Mouse (Mus musculus) CH12.LX (cell line): ENCODE results near the gene Pikfyve. TPM values are rescaled to one million over a fixed set of nuclear protein-coding genes. Genes with fewer than 3 reads are reported as not detected.

Source experiments
- DNase-seq: peaks from one replicate; pipeline ENCODE4 v3.0.0-alpha.2; 2013; ENCODE audit errors: extremely low read depth
- H3K27ac ChIP-seq: 2 replicates; pipeline ENCODE4 v1.5.1; 2012; ENCODE audit warnings: low read depth, mild to moderate bottlenecking, control low read depth, moderate library complexity; ENCODE audit not compliant: insufficient read depth
- H3K27me3 ChIP-seq: replicated peaks from 2 replicates; pipeline ENCODE3; 2012; ENCODE audit warnings: inconsistent platforms
- H3K36me3 ChIP-seq, 2 experiments: replicated peaks in 1 of 2; 2 replicates each; pipeline versions ENCODE3 to v1.6.1; 2012; ENCODE audit warnings: inconsistent platforms in 1 of 2, low read length in 1 of 2, mild to moderate bottlenecking in 1 of 2, mixed read lengths in 1 of 2, moderate library complexity in 1 of 2; ENCODE audit not compliant: control insufficient read depth in 1 of 2, insufficient read depth in 1 of 2
- H3K4me1 ChIP-seq, 2 experiments: 2 replicates each; pipeline ENCODE4 v1.6.1; 2012; ENCODE audit warnings: inconsistent platforms in 1 of 2, moderate library complexity in 1 of 2; ENCODE audit not compliant: insufficient read depth in 2 of 2, control insufficient read depth in 1 of 2
- H3K4me2 ChIP-seq: 2 replicates; pipeline ENCODE4 v1.6.1; 2012; ENCODE audit warnings: low read depth, mild to moderate bottlenecking, control low read depth; ENCODE audit not compliant: poor library complexity, insufficient read depth, severe bottlenecking
- H3K4me3 ChIP-seq, 3 experiments: fragments of 150-350 bp in 1 of 3; sonication (generic) in 1 of 3; replicated peaks in 1 of 3; 2 replicates each; pipeline versions ENCODE3 to v1.5.1; 2011 to 2012; ENCODE audit warnings: low read depth in 2 of 3, low read length in 2 of 3, mild to moderate bottlenecking in 2 of 3, moderate library complexity in 2 of 3, control low read depth in 1 of 3, improper control_type of control experiment in 1 of 3, inconsistent platforms in 1 of 3, mixed read lengths in 1 of 3; ENCODE audit not compliant: poor library complexity in 1 of 3
- H3K79me2 ChIP-seq: replicated peaks from 2 replicates; pipeline ENCODE4 v1.6.1; 2012; ENCODE audit warnings: mild to moderate bottlenecking, moderate library complexity; ENCODE audit not compliant: control insufficient read depth, poor library complexity, insufficient read depth, severe bottlenecking; ENCODE audit errors: extremely low read depth
- H3K9ac ChIP-seq: 2 replicates; pipeline ENCODE4 v1.6.1; 2012; ENCODE audit warnings: low read depth, mild to moderate bottlenecking, control low read depth, moderate library complexity; ENCODE audit not compliant: insufficient read depth
- H3K9me3 ChIP-seq: replicated peaks from 2 replicates; pipeline ENCODE3; 2012; ENCODE audit warnings: low read length, inconsistent platforms, mixed read lengths
- CHD1 ChIP-seq: IDR thresholded peaks from 2 replicates; pipeline ENCODE4 v1.6.1; 2012; ENCODE audit warnings: low read depth, low read length, improper control_type of control experiment, inconsistent platforms
- CHD2 ChIP-seq: IDR thresholded peaks from 2 replicates; pipeline ENCODE4 v1.6.1; 2011; ENCODE audit warnings: low read length, improper control_type of control experiment
- CTCF ChIP-seq, 2 experiments: IDR thresholded peaks in 1 of 2; conservative IDR thresholded peaks in 1 of 2; 2 replicates each; pipeline ENCODE4 v1.5.1; 2011 to 2012; ENCODE audit warnings: low read depth in 2 of 2, low read length in 2 of 2, improper control_type of control experiment in 1 of 2, inconsistent platforms in 1 of 2, mild to moderate bottlenecking in 1 of 2, moderate library complexity in 1 of 2
- ELF1 ChIP-seq: IDR thresholded peaks from 2 replicates; pipeline ENCODE4 v1.6.1; 2014; ENCODE audit warnings: low read depth, mild to moderate bottlenecking, inconsistent platforms, low read length, improper control_type of control experiment
- HCFC1 ChIP-seq: IDR thresholded peaks from 2 replicates; pipeline ENCODE4 v1.6.1; 2012; ENCODE audit warnings: low read depth, mild to moderate bottlenecking, inconsistent platforms, low read length, improper control_type of control experiment
- MAZ ChIP-seq: IDR thresholded peaks from 2 replicates; pipeline ENCODE4 v1.6.1; 2012; ENCODE audit warnings: low read depth, mild to moderate bottlenecking, inconsistent platforms, low read length, improper control_type of control experiment, moderate library complexity
- MEF2A ChIP-seq: IDR thresholded peaks from 2 replicates; pipeline ENCODE4 v1.6.1; 2014; ENCODE audit warnings: low read depth, mild to moderate bottlenecking, inconsistent platforms, low read length, improper control_type of control experiment, borderline replicate concordance
- NELFE ChIP-seq: IDR thresholded peaks from 2 replicates; pipeline ENCODE4 v1.6.1; 2011; ENCODE audit warnings: low read depth, low read length, improper control_type of control experiment
- RAD21 ChIP-seq: IDR thresholded peaks from 2 replicates; pipeline ENCODE4 v1.6.1; 2011; ENCODE audit warnings: low read depth, mild to moderate bottlenecking, low read length, improper control_type of control experiment, moderate library complexity
- SIN3A ChIP-seq: IDR thresholded peaks from 2 replicates; pipeline ENCODE4 v1.6.1; 2012; ENCODE audit warnings: low read length, improper control_type of control experiment, inconsistent platforms
- TCF12 ChIP-seq: IDR thresholded peaks from 2 replicates; pipeline ENCODE4 v1.6.1; 2014; ENCODE audit warnings: low read depth, mild to moderate bottlenecking, inconsistent platforms, low read length, improper control_type of control experiment
- UBTF ChIP-seq: IDR thresholded peaks from 2 replicates; pipeline ENCODE4 v1.6.1; 2012; ENCODE audit warnings: low read depth, mild to moderate bottlenecking, inconsistent platforms, low read length, improper control_type of control experiment, moderate library complexity
- USF2 ChIP-seq: conservative IDR thresholded peaks from 2 replicates; pipeline ENCODE4 v1.6.1; 2011; ENCODE audit warnings: low read depth, low read length, improper control_type of control experiment
- ZNF384 ChIP-seq: IDR thresholded peaks from 2 replicates; pipeline ENCODE4 v1.6.1; 2012; ENCODE audit warnings: low read depth, low read length, improper control_type of control experiment, inconsistent platforms
- dilution Hi-C: fragments of 300-500 bp; cut with MboI; formaldehyde crosslinking; loops from 2 replicates; pipeline ENCODE4 v1.14.3; 2020; ENCODE audit warnings: low sequenced_read_pairs; ENCODE audit not compliant: extremely low pct_unique_long_range_greater_than_20kb, extremely low pct_ligation_motif_present
- in situ Hi-C: fragments of 300-500 bp; cut with MboI; formaldehyde crosslinking; loops from 3 replicates; pipeline ENCODE4 v1.14.3; 2019; ENCODE audit warnings: low sequenced_read_pairs, low pct_ligation_motif_present, low pct_unique_long_range_greater_than_20kb, mixed read lengths
- polyA plus RNA-seq: library from polyadenylated mRNA; unstranded; fragments of >175 nt; gene quantifications from 2 replicates; pipeline ENCODE4 v1.2.1, GENCODE M21; 2012; ENCODE audit warnings: low read depth; ENCODE audit not compliant: insufficient read length
- total RNA-seq, 2 experiments: library from RNA; depleted of rRNA; stranded (reverse); fragments of 300-350 nt in 1 of 2; fragments of >200 nt in 1 of 2; gene quantifications; 2 replicates each; pipeline ENCODE4 v1.2.3; 2012 to 2014

Gene Pikfyve
- total and polyA plus RNA-seq, 3 experiments = 12.6 to 25.5 (median 14.5) TPM

- Histone ChIP-seq H3K9me3 (no peaks in the 10 kb centered on the region), H3K9ac (no peak overlapping the region), H3K27ac (no peak overlapping the region), H3K36me3 (no peaks in the 10 kb centered on the region), H3K79me2 (no peaks in the 10 kb centered on the region), H3K4me3 (no peak overlapping the region), H3K27me3 (no peaks in the 10 kb centered on the region), H3K4me2 (no peak overlapping the region), H3K4me1 (no peaks in the 10 kb centered on the region)
- in situ Hi-C loops = no loop called here
- TF ChIP-seq MAZ (no peak), UBTF (no peak), CHD2 (no peak)
- DNase-seq = no peak
- dilution Hi-C loops = no loop called here
Measured at GRCm38 (mm10) chr1:65137560-65137959, 48.9 kb upstream of the Pikfyve start.

- no peak for TF ChIP-seq USF2
- no peak for TF ChIP-seq ELF1
- TF ChIP-seq MEF2A = no peak
- TF ChIP-seq CHD2 = no peak
- no peak for TF ChIP-seq TCF12
- no peak for TF ChIP-seq NELFE
- TF ChIP-seq ZNF384 = no peak
- no peak for TF ChIP-seq CTCF (conservative IDR thresholded peaks at IDR 0.05 in 1 of 2, IDR thresholded peaks at IDR 0.05 in 1 of 2; ENCODE audit: low read depth in 2 of 2, low read length in 2 of 2)
- TF ChIP-seq CHD1 = no peak
- no peak for TF ChIP-seq RAD21
- TF ChIP-seq HCFC1 = no peak
- no peak overlapping the region for H3K27ac ChIP-seq
- in situ Hi-C loops = no loop called here
- no peaks in the 10 kb centered on the region for H3K4me1 ChIP-seq
- no peaks in the 10 kb centered on the region for H3K27me3 ChIP-seq
- H3K36me3 ChIP-seq = no peaks in the 10 kb centered on the region
- H3K79me2 ChIP-seq = no peaks in the 10 kb centered on the region
- H3K4me3 ChIP-seq = no peak overlapping the region
- H3K9me3 ChIP-seq = peaks cover 2% of the 10 kb centered on the region
- no peak overlapping the region for H3K9ac ChIP-seq
- no peak overlapping the region for H3K4me2 ChIP-seq
- dilution Hi-C loops = no loop called here
- no peak for DNase-seq
Measured at GRCm38 (mm10) chr1:65144783-65145182, 41.7 kb upstream of the Pikfyve start.

- Histone ChIP-seq H3K4me1 (no peaks in the 10 kb centered on the region), H3K9ac (no peak overlapping the region), H3K9me3 (peaks cover 6% of the 10 kb centered on the region), H3K4me2 (no peak overlapping the region), H3K36me3 (no peaks in the 10 kb centered on the region), H3K79me2 (no peaks in the 10 kb centered on the region), H3K4me3 (no peak overlapping the region), H3K27ac (no peak overlapping the region), H3K27me3 (no peaks in the 10 kb centered on the region)
- dilution Hi-C loops (no loop called here), in situ Hi-C loops (no loop called here)
- no peak for TF ChIP-seq SIN3A
- TF ChIP-seq TCF12 = no peak
- DNase-seq = no peak
Measured at GRCm38 (mm10) chr1:65146601-65147000, 39.9 kb upstream of the Pikfyve start.
